Comparison of ENCODE assay signal across 14 mouse cellular contexts in the genomic region with DNA sequence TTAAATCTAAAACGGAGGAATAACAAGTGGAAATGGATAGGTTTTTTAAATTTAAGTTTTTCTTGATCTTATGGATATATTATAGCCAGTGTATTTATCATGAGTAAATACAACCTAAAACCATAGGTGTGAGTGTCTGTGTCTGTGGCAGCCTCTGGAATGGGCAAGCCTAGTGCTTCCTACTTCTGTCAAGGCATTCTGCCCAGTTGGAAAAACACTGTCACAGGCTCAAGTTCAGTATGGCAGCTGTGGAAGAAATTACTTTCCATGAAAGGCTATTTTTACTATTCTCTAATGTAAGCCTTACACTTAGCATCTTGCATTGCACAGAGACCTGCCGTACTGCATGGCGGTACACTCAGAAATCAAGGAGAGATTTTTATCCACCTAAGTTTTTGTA.
"Had no signal": no experiment of that assay in that cellular context is flagged by ENCODE, and none has a peak within 500 bp of the region (broad histone marks: within the 10 kb centered on the region; RNA-seq: fewer than 3 reads in every experiment).

No protein-coding gene starts in this region.

- H3K4me2 ChIP-seq: lung, embryonic 14.5 days; midbrain, embryonic 11.5 days; midbrain, embryonic 13.5 days; midbrain, embryonic 15.5 days; neural tube, embryonic 12.5 days had no signal

- H3K27me3 ChIP-seq: megakaryocyte, embryonic 14.5 days; midbrain, embryonic 13.5 days; midbrain, embryonic 15.5 days; neural tube, embryonic 12.5 days had no signal

- ATAC-seq: midbrain, embryonic 13.5 days; midbrain, embryonic 15.5 days had no signal

- H3K9ac ChIP-seq: lung, embryonic 14.5 days; midbrain, embryonic 13.5 days; midbrain, embryonic 15.5 days; neural tube, embryonic 12.5 days had no signal

- H3K27ac ChIP-seq: midbrain, embryonic 13.5 days; midbrain, embryonic 15.5 days; neural tube, embryonic 12.5 days had no signal

- H3K4me3 ChIP-seq: megakaryocyte, embryonic 14.5 days; midbrain, embryonic 13.5 days; midbrain, embryonic 15.5 days; neural tube, embryonic 12.5 days had no signal

- H3K9me3 ChIP-seq: midbrain, embryonic 13.5 days; midbrain, embryonic 15.5 days; neural tube, embryonic 12.5 days had no signal

- DNase-seq: lung, adult 18-20 months; lung, embryonic 14.5 days; lung, postnatal 10 days; lung, postnatal 4 days; right cerebral cortex, postnatal 14 days; spleen, adult 18-20 months; thymus, adult 18-20 months; thymus, postnatal 14 days; thymus, postnatal 36 days had no signal
